Mouse (Mus musculus) WW6 (cell line): ENCODE measurements at regions not wholly inside any gene's neighbourhood (a gene's known extent, or its start where the extent isn't known, plus 50 kb on each side); places are given as distances from the start of the nearest gene placed in this dataset.

Source experiments
- DNase-seq: peaks from one replicate; pipeline ENCODE4 v3.0.0-alpha.2; 2013; ENCODE audit warnings: low read depth, low spot score

DNA sequence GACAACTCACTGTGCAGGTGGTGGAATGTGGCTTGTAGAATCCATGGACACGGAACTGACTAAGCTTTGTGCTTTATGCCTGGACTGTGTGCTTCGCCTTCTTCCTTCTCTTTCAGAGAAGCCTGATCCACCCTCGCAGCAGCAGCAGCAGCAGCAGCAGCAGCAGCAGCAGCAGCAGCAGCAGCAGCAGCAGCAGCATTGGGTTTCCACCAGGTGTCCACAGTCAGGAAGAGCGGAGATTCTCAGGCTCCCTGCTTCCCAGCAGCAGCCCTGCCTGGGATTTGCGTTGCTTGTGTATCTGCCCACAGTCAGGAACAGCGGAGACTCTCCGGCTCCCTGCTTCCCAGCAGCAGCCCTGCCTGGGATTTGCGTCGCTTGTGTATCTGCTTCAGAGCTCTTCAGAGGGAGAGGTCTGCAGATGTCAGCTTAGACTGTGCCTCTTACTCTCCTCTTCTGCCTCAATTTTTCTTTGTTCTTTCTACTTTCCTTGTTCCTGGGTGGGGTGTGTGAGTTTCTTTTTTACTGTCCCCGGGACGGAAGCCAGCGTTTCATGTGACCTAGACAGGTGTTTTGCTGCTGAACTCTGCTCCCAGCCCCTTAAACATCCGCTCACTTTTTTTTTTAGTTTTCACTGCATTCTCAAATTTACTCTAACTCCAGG is 168.1 kb upstream of the Olig3 start:
- DNase-seq, result no peak

GRCm38 (mm10) chr10:19187716-19188081 is 168.6 kb upstream of the Olig3 start:
- DNase-seq, result no peak

DNA sequence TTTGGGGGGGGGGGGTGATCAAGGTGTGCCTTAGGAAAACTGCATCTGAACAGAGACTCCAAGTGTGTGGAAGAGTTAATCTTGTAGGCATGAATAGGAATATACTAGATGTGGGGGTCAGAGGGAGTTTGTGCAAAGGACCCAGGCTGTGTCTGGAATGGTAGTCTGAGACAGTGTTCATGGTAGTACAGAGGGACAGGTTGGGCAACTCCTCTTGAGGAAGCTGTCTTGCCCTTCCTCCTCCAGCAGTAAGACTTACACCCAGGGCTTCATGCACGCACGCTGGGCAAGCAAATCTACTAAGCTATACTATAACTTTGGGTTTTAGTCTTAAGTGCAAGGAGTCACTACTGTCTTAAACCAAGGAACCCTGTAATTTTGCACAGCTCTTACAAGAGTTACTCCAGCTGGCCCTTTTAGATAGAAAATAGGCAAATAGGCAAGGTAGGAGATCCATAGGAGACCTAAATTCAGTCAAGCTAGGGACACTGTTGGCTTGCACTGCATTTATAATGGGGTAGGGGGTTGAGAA is 169.2 kb upstream of the Olig3 start:
- DNase-seq, result no peak

DNA sequence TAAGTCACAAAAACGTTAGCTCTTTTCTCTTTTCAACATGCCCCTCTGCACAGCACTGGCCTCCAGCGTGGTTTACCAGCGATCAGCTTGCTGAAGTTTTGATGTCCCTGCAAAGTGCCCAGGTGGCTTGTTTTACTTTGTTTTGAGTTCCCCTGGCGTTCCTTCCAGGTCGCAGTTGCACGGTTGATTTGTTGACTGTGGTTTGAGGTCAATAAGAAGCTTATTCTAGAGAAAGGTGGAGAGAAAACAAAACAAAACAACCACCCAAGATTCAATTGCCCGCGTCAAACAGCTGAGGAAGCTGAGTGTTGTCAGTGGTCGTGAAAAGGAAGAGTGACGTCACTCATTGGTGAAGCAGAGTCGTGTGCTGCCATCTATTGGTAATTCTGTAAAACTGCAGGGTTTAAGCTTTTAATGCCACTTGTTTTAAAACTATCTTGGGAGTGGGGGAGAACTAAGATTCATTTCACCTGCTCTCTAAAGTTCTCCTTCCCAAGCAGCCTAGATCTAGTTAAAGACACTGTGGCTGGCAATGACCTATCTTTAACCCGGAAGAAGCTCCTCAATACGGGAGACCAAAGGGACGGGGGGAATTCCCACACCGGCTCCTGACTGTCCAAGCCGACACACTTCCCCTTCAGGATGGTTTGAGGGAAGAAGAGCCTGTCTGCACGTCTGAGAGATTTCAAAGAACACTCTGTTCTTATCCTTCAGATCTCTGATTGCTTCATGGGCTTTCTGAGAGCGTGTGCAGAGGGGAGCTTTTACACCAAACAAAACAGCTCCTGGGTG is 170.3 kb upstream of the Olig3 start:
- no peak for DNase-seq

DNA sequence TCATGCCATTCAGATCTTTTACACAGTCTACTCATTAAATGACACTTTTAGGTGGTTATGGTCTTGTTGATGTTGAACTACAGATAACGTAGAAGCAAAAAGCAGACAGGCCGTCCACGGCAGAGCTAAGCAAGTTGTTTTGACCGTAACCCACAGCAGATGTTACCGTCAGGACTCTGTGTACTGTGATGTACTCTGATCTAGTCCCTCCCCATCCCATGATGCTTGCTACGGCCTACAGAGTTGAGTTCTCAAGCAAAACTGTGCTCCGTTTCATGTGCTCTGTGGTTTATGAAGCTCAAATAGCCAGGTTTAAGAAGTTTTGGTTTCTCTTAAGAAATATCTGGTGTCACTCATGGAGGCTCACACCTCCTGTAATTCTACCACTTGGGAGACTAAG is 169.4 kb upstream of the Tnfaip3 start:
- no peak for DNase-seq

DNA sequence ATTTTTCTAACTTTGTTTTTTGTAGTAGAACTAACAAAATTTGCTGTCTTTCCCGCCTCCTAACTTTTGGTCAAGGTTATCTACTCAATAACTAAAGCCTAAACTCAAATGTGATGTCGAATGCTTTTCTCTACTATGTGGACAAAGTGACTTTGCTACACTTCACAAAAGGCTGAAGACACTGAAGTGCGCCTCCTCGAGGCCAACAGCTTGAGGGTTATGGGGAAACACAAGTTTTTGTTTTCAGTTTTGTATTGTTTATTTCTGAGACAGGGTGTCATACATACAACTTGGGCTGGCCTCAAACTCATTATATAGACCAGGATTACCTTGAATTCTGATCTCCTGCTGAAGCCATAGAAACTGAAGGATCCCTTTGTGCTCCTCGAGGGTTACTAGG is 162.4 kb upstream of the Tnfaip3 start:
- DNase-seq, result no peak

DNA sequence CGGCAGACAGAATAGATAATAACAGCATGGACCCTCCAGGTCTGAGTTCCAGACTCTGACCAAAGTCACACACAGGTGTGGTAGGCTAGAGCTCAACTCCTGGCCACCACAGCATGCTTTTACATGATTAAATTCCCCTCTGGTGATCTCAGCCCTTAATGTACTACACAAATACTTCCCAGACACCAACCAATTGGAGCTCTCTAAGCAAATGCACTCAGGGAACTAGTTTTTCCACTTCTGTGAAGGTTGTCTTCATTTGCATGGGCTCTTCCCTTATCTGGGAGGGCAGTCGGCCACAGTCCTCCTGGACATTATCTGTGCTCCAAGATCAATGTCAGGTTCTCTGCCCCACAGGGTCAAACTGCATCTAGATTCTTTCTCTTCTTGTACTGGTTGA is 162.0 kb upstream of the Tnfaip3 start:
- DNase-seq, result no peak

- DNase-seq, result no peak
Observed at GRCm38 (mm10) chr10:19176249-19176648, 160.8 kb upstream of the Tnfaip3 start.

DNA sequence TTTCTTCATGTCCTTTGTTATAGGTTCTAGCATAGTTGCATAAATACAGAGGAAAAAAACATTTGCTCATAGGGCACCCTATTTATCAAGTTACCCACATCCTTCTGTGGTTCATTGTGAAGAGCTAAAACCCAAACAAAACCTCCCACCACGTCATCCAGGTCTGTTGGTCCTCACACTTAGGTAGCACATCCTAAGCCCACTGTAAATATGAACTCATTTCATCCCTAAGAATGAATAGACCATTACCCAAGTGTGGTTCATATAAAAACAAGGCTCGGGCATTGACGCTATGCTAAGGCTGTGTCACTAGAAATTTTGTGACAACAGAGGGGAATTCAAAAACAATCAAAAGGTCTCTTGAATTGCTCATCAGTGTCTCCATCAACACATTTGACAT is 156.4 kb upstream of the Tnfaip3 start:
- DNase-seq, result no peak

GRCm38 (mm10) chr10:19170596-19170995 is 155.1 kb upstream of the Tnfaip3 start:
- DNase-seq, result no peak

GRCm38 (mm10) chr10:19169272-19169671 is 153.8 kb upstream of the Tnfaip3 start:
- DNase-seq, result no peak

GRCm38 (mm10) chr10:19168362-19168761 is 152.9 kb upstream of the Tnfaip3 start:
- no peak for DNase-seq

DNA sequence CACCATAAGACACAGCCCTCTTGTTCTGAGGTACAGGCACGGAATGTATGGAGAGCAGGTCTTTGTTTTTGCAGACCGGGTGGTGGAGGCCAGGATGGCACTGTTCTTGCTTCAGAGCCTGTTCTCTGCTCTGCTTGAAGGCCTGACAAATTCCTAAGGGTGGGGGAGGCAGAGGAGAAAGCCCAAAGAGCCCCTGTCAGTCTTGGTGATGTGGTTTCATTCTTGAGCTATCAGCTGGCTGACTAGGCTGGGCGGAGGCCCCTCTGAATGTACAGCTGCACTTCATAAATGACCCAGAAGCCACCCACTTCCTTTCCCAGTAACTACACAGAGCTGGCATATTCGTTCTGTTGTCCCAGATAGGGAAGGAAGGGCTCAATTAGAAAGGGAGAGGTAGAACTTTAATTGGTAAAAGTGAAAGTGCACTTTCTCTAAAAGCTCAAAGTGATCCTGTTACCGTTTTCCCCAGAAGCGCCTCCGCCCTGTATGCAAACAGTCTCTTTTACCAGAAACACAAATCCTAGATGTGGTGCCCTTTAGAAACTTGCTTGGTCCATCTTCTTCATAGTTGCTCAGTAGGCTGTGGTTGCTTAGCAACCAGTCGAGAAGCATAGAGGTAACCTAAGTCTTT is 152.3 kb upstream of the Tnfaip3 start:
- no peak for DNase-seq

- DNase-seq, result no peak
Observed at GRCm38 (mm10) chr10:19167101-19167500, 151.6 kb upstream of the Tnfaip3 start.

DNA sequence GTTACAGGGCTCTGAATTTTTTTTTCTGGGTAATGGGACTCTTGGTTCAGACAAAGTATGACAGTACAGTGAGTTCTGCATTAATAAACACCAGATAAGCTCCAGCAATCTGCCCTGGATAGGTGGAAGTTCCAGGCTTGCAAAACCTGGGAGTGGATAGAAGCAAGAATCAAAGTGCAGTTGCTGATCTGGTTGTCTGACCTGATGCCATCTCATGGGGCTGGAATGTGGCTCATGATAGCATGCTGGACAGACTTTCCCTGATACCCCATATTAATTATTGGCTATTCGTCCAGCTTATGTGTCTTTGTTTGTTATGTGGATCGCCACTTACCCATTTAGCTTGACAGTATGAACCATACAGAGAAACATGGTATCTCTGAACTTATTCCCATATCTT is 146.6 kb upstream of the Tnfaip3 start:
- DNase-seq, result no peak

DNA sequence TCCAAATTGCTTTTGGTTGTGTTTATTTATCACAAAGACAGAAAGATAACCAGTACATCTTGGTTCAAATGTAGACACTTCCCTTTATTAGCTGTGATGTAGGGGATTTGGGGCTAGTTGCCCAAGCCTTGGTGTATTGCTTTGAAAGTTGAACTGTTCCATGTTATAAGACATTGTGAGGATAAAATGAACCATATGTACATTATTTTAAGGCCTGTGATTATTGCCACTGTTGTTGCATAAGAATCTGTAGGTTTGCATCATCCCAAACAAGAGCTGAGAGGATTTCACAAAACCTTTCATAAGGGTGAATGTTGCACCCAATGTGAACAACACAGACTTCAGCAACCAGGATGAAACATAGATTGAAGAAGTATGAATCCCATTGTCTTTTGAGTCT is 145.7 kb upstream of the Tnfaip3 start:
- DNase-seq, result no peak

DNA sequence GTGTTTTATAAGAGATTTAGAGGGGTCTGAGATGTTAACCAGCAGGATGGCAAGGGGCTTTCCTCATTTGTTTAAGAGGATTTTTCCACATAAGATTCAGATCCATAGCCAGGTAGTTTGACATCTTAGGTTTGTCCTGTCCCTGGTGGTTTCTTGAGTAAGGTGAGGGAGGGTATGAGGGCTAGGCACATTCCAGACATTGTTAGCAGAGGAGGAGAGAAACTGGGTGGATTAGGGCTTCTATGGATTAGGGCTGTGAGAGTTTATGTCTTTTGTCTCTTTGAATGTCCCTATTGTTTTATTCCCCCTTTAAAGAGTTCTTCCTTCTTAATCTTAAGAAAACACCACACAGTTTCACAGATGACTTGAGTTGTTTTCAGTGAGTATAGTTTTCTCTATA is 138.6 kb upstream of the Tnfaip3 start:
- DNase-seq, result peak; percentile 14

DNA sequence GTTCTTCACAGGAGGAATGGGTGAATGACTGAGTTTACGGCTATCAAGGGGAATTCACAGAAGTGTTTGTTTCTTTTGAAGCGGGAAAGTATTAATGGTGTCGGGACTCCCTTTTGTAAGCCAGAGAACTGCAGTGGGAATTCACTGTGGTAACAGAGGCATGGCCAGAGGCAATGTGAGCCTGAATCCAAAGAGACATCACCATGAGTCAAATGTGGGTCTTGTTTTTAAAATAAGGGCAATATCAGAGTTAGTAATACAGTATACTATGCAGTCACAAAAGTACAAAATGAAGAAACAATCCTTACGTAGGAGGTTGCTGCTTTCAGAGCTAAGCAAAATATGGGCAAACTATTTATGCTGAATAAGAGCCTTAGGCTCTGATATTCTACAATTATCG is 137.3 kb upstream of the Tnfaip3 start:
- DNase-seq, result no peak

DNA sequence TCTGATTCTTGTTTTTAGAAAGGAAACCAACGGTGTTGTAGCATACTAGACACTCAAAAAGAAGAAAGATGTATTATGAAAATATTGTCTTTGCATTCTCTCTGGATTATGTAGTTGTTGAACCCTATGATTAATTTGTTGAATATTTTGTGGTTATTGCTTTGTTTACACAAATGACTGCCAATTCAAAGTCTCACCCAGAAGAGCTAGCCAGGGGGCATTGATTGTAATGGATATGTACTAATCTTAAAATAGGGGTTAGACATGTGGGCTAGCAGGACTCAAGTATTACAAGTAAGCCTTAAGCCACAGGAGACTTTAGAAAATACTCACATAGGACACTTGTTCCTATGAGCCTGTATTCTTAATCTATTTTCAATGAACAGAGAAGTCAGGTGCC is 135.3 kb upstream of the Tnfaip3 start:
- DNase-seq, result no peak

- DNase-seq, result no peak
Observed at GRCm38 (mm10) chr10:19150005-19150404, 134.5 kb upstream of the Tnfaip3 start.

DNA sequence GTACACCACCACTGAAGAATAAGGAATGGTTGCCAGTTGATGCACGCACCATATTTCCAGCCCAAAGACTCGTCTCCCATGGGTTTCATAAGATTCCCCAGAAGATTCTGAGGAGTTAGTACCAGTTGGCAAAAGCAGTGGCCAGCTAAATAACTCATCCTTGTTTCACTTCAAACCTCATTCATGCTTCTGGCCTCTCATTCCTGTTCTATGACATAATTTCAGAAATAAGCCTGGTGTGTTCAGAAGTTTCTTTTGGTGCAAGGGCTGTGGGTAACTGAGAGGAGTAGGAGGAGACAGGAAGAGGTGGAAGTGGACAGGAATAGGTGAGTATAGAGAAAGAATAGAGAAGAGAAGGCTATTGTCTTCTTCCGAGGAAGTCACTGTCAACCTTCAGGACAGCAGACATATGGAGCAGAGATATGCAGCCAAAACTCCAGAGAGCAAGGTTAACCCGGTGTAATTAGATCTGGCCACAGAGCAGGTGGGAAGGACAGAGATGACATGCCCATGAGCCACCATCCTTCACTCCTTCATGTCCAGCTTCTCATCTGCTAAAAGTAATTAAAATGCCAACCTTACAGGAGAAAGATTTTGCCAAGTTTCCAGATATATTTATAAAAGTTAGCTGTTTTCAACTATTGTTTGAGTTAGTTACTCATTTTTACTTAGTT is 133.9 kb upstream of the Tnfaip3 start:
- DNase-seq, result no peak

DNA sequence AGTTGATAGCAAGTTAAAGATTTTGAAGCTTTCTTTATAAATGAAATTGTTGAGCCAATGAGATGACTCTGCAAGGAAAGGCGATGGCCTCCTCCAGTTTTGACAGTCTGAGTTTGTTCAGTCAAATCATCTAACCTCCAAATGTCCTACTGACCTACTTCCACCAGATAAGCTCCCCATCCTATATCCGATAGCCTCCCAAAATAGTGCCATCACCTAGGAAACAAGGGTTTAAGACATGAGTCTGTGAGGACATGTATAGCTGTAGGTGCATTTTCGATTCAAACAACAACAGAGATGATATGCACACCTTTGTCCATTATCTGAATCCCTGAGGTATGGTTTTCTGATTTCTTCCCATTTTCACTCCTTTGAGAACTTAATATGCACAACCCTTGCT is 126.0 kb upstream of the Tnfaip3 start:
- DNase-seq, result no peak
